Comparison of ENCODE assay signal across 14 mouse cellular contexts in the genomic region with DNA sequence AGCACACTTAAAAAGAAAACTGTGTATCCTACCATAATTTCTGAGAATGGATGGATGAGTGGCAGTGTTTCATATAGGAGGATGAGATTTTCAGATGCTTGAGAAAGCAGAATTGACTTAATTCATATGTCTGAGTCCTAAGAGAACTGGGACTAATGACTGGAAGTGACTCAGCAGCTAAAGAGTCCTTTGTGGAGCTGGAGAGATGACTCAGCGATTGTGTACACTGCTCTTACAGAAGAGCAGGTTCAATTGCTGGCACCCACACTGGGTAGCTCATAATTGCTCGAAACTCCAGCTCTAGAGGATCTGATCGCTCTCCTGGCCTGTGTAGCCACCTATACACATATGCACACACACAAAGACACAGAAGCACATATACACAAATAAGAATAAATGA. TPM values are rescaled to one million over a fixed set of nuclear protein-coding genes. Genes with fewer than 3 reads are reported as not detected.
A peak's percentile ranks its signal among the peaks of the same experiment; 100 is the strongest.
DNase-seq lines count a peak whose midpoint lies in the region; ATAC-seq lines count a peak whose summit lies in the region.
"Had no signal": no experiment of that assay in that cellular context is flagged by ENCODE, and none has a peak within 500 bp of the region (broad histone marks: within the 10 kb centered on the region; RNA-seq: fewer than 3 reads in every experiment).

No protein-coding gene starts in this region.

- no peak for DNase-seq in frontal cortex, postnatal 10 days (ENCODE audit: low spot score in 2 of 2)
- DNase-seq in 416B (ENCODE audit: low read depth) (peak; percentile 46), MN1 (ENCODE audit: low spot score) (peak; percentile 6)
- no peak for DNase-seq in left cerebral cortex, adult 11 months (ENCODE audit: low spot score)
- DNase-seq in cerebellum, adult 9-11 months, result no peak
- DNase-seq in cerebellum, adult 11-12 months, result no peak
- DNase-seq: cerebellum, postnatal 14 days; heart, adult 18-20 months; right cerebral cortex, postnatal 4 days; thymus, adult 18-20 months had no signal

- ATAC-seq in frontal cortex, adult (ENCODE audit: low TSS enrichment), result peak; percentile 68
- peak; percentile 60 for ATAC-seq in common myeloid progenitor, adult 5-6 weeks (replicated peaks; ENCODE audit: low read depth, poor library complexity, severe bottlenecking)
- ATAC-seq: CD4-positive, CD25-positive, alpha-beta regulatory T cell, adult 4 months; midbrain, embryonic 16.5 days had no signal

RNA-seq across cellular contexts. Expression of a gene that starts 42.7 kb away (rescaled TPM):
- total RNA-seq in common myeloid progenitor, adult 5-6 weeks (2017), result 26.1 and 27.7 TPM in 2 replicates

Comparison
In these comparisons a context has a peak if more than half of its experiments do, and no peak if none do; other contexts are left out.
1. DNase-seq: peak in 416B (single experiment) and MN1 (single experiment); none in frontal cortex, postnatal 10 days (0 of 2), left cerebral cortex, adult 11 months (single experiment), cerebellum, adult 9-11 months (single experiment) and cerebellum, adult 11-12 months (single experiment).